In genomic region chr12:9591141-9591540, GRCm38 (mm10) we compare ENCODE assay signal across 25 mouse cellular contexts. TPM values are rescaled to one million over a fixed set of nuclear protein-coding genes. Genes with fewer than 3 reads are reported as not detected.
"Had no signal": no experiment of that assay in that cellular context is flagged by ENCODE, and none has a peak within 500 bp of the region (broad histone marks: within the 10 kb centered on the region; RNA-seq: fewer than 3 reads in every experiment).

No protein-coding gene starts in this region.

- H3K4me1 ChIP-seq: kidney, embryonic 15.5 days; limb, embryonic 12.5 days; limb, embryonic 15.5 days; liver, embryonic 12.5 days had no signal

- H3K4me3 ChIP-seq: heart, embryonic 10.5 days; heart, embryonic 12.5 days; kidney, embryonic 15.5 days; limb, embryonic 12.5 days; limb, embryonic 15.5 days; liver, embryonic 12.5 days had no signal

- H3K27ac ChIP-seq: heart, embryonic 10.5 days; hindbrain, embryonic 14.5 days; hindbrain, postnatal 0 days; kidney, embryonic 15.5 days; kidney, postnatal 0 days; limb, embryonic 12.5 days; limb, embryonic 15.5 days; liver, embryonic 12.5 days had no signal

- H3K4me2 ChIP-seq: heart, embryonic 12.5 days; hindbrain, embryonic 14.5 days; kidney, embryonic 15.5 days; limb, embryonic 12.5 days; limb, embryonic 15.5 days; liver, embryonic 12.5 days had no signal

- ATAC-seq: forebrain, postnatal 0 days; hindbrain, postnatal 0 days; intestine, embryonic 16.5 days; liver, embryonic 12.5 days had no signal

- H3K9me3 ChIP-seq: heart, embryonic 10.5 days; heart, embryonic 12.5 days; kidney, embryonic 15.5 days; limb, embryonic 12.5 days; limb, embryonic 15.5 days; liver, embryonic 12.5 days had no signal

- DNase-seq: forebrain, postnatal 0 days; gastrocnemius, postnatal 14 days; gastrocnemius, postnatal 36 days; heart, adult 18-20 months; heart, postnatal 14 days; heart, postnatal 36 days; kidney, adult 11 months; kidney, adult 2 months; kidney, adult 9 months; kidney, postnatal 14 days; kidney, postnatal 36 days; layer of hippocampus, adult 9-11 months; layer of hippocampus, postnatal 36 days; left cerebral cortex, postnatal 4 days had no signal

- H3K36me3 ChIP-seq: heart, embryonic 10.5 days; heart, embryonic 12.5 days; kidney, embryonic 15.5 days; limb, embryonic 12.5 days; limb, embryonic 15.5 days; liver, embryonic 12.5 days had no signal

- H3K27me3 ChIP-seq: kidney, embryonic 15.5 days; limb, embryonic 12.5 days; limb, embryonic 15.5 days; liver, embryonic 12.5 days had no signal

- H3K9ac ChIP-seq: forebrain, postnatal 0 days; heart, embryonic 12.5 days; hindbrain, embryonic 14.5 days; kidney, embryonic 15.5 days; limb, embryonic 12.5 days; limb, embryonic 15.5 days; liver, embryonic 12.5 days had no signal

RNA-seq across cellular contexts. Expression of gene Osr1, which starts 21.2 kb away (rescaled TPM):
- polyA plus RNA-seq: liver, adult 2 months had no signal
